Comparison of ENCODE assay signal across 8 mouse cellular contexts in the genomic region with DNA sequence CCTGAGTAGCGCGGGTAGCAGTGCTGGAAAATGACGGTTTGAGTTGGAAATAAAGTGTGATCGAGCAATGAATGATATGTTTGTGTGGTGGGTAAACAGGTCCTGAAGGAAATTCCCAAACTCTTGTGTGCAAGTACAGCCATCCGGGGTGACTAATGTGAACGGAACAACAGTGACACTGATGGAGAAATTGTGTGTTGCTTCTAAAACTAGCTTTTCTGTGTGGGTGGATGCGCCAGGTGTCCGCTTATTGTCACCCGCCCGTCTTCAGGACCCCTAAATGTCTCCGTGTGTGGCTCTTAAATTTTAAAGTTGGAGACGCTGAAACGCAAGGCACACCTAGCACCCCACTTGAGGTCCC. TPM values are rescaled to one million over a fixed set of nuclear protein-coding genes. Genes with fewer than 3 reads are reported as not detected.
DNase-seq lines count a peak whose midpoint lies in the region; ATAC-seq and TF ChIP-seq lines count a peak whose summit lies in the region.

No protein-coding gene starts in this region.

- no peak for DNase-seq in gastrocnemius, adult 2 months
- DNase-seq in gastrocnemius, postnatal 10 days: no peak
- no peak for DNase-seq in liver, embryonic 14.5 days (ENCODE audit: low read depth in 3 of 3, low spot score in 3 of 3)
- no peak for DNase-seq in ovary, postnatal 14 days (ENCODE audit: low spot score)
- no peak for DNase-seq in cerebellum, postnatal 10 days
- no peak for DNase-seq in cerebellum, adult 8-10 months

- no peaks in the 10 kb centered on the region for H3K9me3 ChIP-seq in forebrain, embryonic 13.5 days (replicated peaks)
- H3K9me3 ChIP-seq in liver, embryonic 14.5 days (ENCODE audit: control insufficient read depth, low read length): no peaks in the 10 kb centered on the region

- H3K27ac ChIP-seq in gastrocnemius, adult 2 months: peak overlapping the region; percentile 99
- peak overlapping the region; percentile 99 for H3K27ac ChIP-seq in forebrain, embryonic 13.5 days
- H3K27ac ChIP-seq in liver, embryonic 14.5 days: peak overlapping the region; percentile 99

- H3K4me3 ChIP-seq in gastrocnemius, adult 2 months: peak overlapping the region; percentile 93
- peak overlapping the region; percentile 64 for H3K4me3 ChIP-seq in C2C12 (ENCODE audit: insufficient read depth, poor library complexity, severe bottlenecking)
- H3K4me3 ChIP-seq in forebrain, embryonic 13.5 days: peak overlapping the region; percentile 85
- H3K4me3 ChIP-seq in liver, embryonic 14.5 days (ENCODE audit: insufficient read depth in 1 of 2, low read depth in 2 of 2, low read length in 2 of 2): peak overlapping the region; percentile 55 to 77

- no peak; the same call in 1 of the 2 replicates for ATAC-seq in forebrain, embryonic 13.5 days
- ATAC-seq in liver, embryonic 14.5 days (ENCODE audit: insufficient read depth): no peak

- H3ac ChIP-seq in C2C12 (ENCODE audit: control insufficient read depth, insufficient read length, low read depth): peak overlapping the region; percentile 80

- peaks cover 45% of the 10 kb centered on the region for H3K4me1 ChIP-seq in forebrain, embryonic 13.5 days
- peaks cover 34 to 45% of the 10 kb centered on the region in 2 experiments for H3K4me1 ChIP-seq in liver, embryonic 14.5 days (replicated peaks; ENCODE audit: control insufficient read depth in 2 of 2, insufficient read depth in 2 of 2, low read length in 1 of 2)

- intact Hi-C loops in gastrocnemius, adult 2 months (cut with DNase I): no loop called here

- peaks cover 6% of the 10 kb centered on the region for H3K36me3 ChIP-seq in C2C12 (ENCODE audit: control insufficient read depth, insufficient read depth)
- peaks cover 7% of the 10 kb centered on the region for H3K36me3 ChIP-seq in forebrain, embryonic 13.5 days (ENCODE audit: poor library complexity, severe bottlenecking)
- H3K36me3 ChIP-seq in liver, embryonic 14.5 days (replicated peaks; ENCODE audit: control insufficient read depth, insufficient read depth, low read depth): peaks cover 10% of the 10 kb centered on the region

- no peak for TF ChIP-seq EP300 in liver, embryonic 14.5 days (IDR thresholded peaks at IDR 0.05; ENCODE audit: low read depth)

- H3K79me3 ChIP-seq in C2C12 (ENCODE audit: low read depth): peaks cover 13% of the 10 kb centered on the region

- no peak for TF ChIP-seq CTCF in gastrocnemius, adult 2 months (IDR thresholded peaks at IDR 0.05)
- TF ChIP-seq CTCF in C2C12 (IDR thresholded peaks at IDR 0.05; ENCODE audit: control insufficient read depth, insufficient read depth, insufficient read length): no peak
- TF ChIP-seq CTCF in liver, embryonic 14.5 days (IDR thresholded peaks at IDR 0.05; ENCODE audit: low read depth): no peak

- WGBS in forebrain, embryonic 13.5 days: 55% methylated on average over 13 of the region's 13 CpGs
- 37% methylated on average over 13 of the region's 13 CpGs for WGBS in liver, embryonic 14.5 days (ENCODE audit: insufficient replicate concordance)

- H3K27me3 ChIP-seq in C2C12 (ENCODE audit: control insufficient read depth, insufficient read depth, insufficient read length): no peaks in the 10 kb centered on the region
- no peaks in the 10 kb centered on the region for H3K27me3 ChIP-seq in forebrain, embryonic 13.5 days
- no peaks in the 10 kb centered on the region for H3K27me3 ChIP-seq in liver, embryonic 14.5 days (ENCODE audit: control insufficient read depth, insufficient read depth, low read length)

- H3K4me2 ChIP-seq in forebrain, embryonic 13.5 days: peak overlapping the region; percentile 79
- peak overlapping the region; percentile 76 for H3K4me2 ChIP-seq in liver, embryonic 14.5 days (ENCODE audit: low read depth)

- peaks cover 41% of the 10 kb centered on the region for H3K79me2 ChIP-seq in C2C12 (ENCODE audit: control insufficient read depth, insufficient read depth)

- H3K9ac ChIP-seq in forebrain, embryonic 13.5 days: peak overlapping the region; percentile 76
- peak overlapping the region; percentile 86 for H3K9ac ChIP-seq in liver, embryonic 14.5 days (replicated peaks)

TF ChIP-seq in C2C12, 6 proteins besides CTCF, POLR2A, EP300 and RAD21:
- TF ChIP-seq USF1 (IDR thresholded peaks at IDR 0.05; ENCODE audit: low read depth) (no peak), MYOG (IDR thresholded peaks at IDR 0.05; ENCODE audit: control insufficient read depth, extremely low read depth, insufficient read length) (no peak), CEBPB (IDR thresholded peaks at IDR 0.05; ENCODE audit: low read depth) (no peak), FOSL1 (IDR thresholded peaks at IDR 0.05; ENCODE audit: insufficient read depth, low read length, poor library complexity, severe bottlenecking) (no peak), MYOD1 (IDR thresholded peaks at IDR 0.05; ENCODE audit: control insufficient read depth, insufficient read length, low read depth) (no peak), MAX (IDR thresholded peaks at IDR 0.05) (no peak)
TF ChIP-seq in C2C12: peak in this region for 0.

RNA-seq across cellular contexts. Expression of gene Sec14l1, which starts 0.8 kb away (rescaled TPM):
- 10 to 100 TPM; 52.3 to 52.8 TPM for total RNA-seq in gastrocnemius, adult 2 months (2021)
- total RNA-seq in gastrocnemius, postnatal 10 days (2021): 10 to 100 TPM; 91.6 to 93.4 TPM
- 41.9 TPM for polyA plus RNA-seq in C2C12 (2012; fragmentation: generic; extraction: Trizol)
- polyA plus RNA-seq in forebrain, embryonic 13.5 days (2015; fragmentation: Nextera tagmentation; extraction: Ambion mirVana): 60.3 and 62.1 TPM in 2 replicates
- 12.3 and 13.0 TPM in 2 replicates for polyA plus RNA-seq in liver, embryonic 14.5 days (2012; rRNA removed)
- polyA plus RNA-seq in liver, embryonic 14.5 days (2014; fragmentation: Nextera tagmentation; extraction: Ambion mirVana): 10.5 and 12.8 TPM in 2 replicates
